Mouse (Mus musculus) intestine, embryonic 15.5 days (tissue): ENCODE measurements around the gene Gabarap. TPM values are rescaled to one million over a fixed set of nuclear protein-coding genes. Genes with fewer than 3 reads are reported as not detected.

ENCODE experiments used
- ATAC-seq: fragments of 200-750 bp; cut with Nextera tagmentation; 2 replicates; pipeline ENCODE4 v1.8.0; 2017; ENCODE audit warnings: moderate TSS enrichment, moderate library complexity
- H3K27ac ChIP-seq: fragments of 300-500 bp; sonication (generic); 2 replicates; pipeline ENCODE4 v1.5.1; 2015; ENCODE audit warnings: mild to moderate bottlenecking, inconsistent platforms
- H3K27me3 ChIP-seq: fragments of 300-500 bp; sonication (generic); replicated peaks from 2 replicates; pipeline ENCODE4 v1.6.1; 2015; ENCODE audit warnings: inconsistent platforms
- H3K36me3 ChIP-seq: fragments of 300-500 bp; sonication (generic); 2 replicates; pipeline ENCODE4 v1.6.1; 2015; ENCODE audit warnings: inconsistent platforms
- H3K4me1 ChIP-seq: fragments of 300-500 bp; sonication (generic); replicated peaks from 2 replicates; pipeline ENCODE4 v1.6.1; 2015; ENCODE audit warnings: inconsistent platforms
- H3K4me2 ChIP-seq: fragments of 300-500 bp; sonication (generic); replicated peaks from 2 replicates; pipeline ENCODE4 v1.6.1; 2015; ENCODE audit warnings: mild to moderate bottlenecking, inconsistent platforms
- H3K4me3 ChIP-seq: fragments of 300-500 bp; sonication (generic); replicated peaks from 2 replicates; pipeline ENCODE4 v1.5.1; 2015; ENCODE audit warnings: inconsistent platforms
- H3K9ac ChIP-seq: fragments of 300-500 bp; sonication (generic); 2 replicates; pipeline ENCODE4 v1.6.1; 2015; ENCODE audit warnings: inconsistent platforms
- H3K9me3 ChIP-seq: fragments of 300-500 bp; sonication (generic); 2 replicates; pipeline ENCODE4 v1.6.1; 2016; ENCODE audit warnings: inconsistent platforms
- WGBS: fragments of 180-500 bp; shearing (Covaris S2); methylation state at CpG from one replicate; pipeline ENCODE4 v1.1.7; 2015; 5-methylcytosine and 5-hydroxymethylcytosine counted together
- microRNA counts: library from miRNA; unstranded; fragments of <30 nt; microRNA quantifications from one replicate; lab custom pipeline; 2016
- polyA plus RNA-seq: library from polyadenylated mRNA; unstranded; fragments of >200 nt; fragmentation: Nextera tagmentation; extraction: Ambion mirVana; gene quantifications from 2 replicates; pipeline ENCODE4 v1.2.1, GENCODE M21; 2015

Gene Gabarap
- polyA plus RNA-seq, 1 experiment from 2014 or later, result 559 TPM

DNA sequence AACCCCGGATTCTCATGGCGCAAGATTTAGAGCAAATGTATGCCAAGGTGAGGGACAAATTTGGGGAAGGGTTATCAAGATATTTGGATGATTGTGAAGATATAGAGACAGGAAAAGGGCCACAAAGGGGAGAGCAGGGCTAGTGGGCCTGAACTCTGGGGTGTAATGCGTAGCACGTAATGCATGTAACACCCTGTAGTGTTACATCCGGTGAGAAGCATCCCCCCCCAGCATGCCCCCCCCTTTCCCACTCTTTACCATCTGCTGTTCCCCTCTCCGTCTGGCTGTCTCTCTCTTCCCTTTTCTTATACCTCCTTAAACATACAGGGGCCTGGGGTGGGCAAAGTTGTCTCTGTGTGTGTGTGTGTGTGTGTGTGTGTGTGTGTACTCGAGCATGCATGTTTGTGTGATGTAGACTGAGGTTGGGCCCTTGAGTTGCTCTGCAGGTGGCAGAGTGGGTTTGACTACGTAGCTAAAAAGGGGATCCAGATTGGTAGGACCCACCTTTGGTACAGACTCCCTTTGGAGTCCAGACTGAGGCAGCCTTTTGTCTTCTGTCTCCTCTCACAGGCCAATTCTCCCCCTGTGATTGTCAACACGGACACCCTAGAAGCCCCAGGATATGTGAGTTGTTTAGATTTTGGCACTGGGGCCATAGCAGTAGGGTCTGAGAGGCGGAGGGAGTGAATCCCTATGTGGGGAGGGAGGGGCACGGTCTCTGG is 39.0 kb downstream of the Gabarap start:
- Histone ChIP-seq H3K4me3 (peak overlapping the region; percentile 23), H3K4me1 (peaks cover 45% of the 10 kb centered on the region), H3K36me3 (peaks cover 10% of the 10 kb centered on the region), H3K9ac (peak overlapping the region; percentile 17; the same call in 1 of the 2 replicates), H3K4me2 (peak overlapping the region; percentile 69), H3K9me3 (no peaks in the 10 kb centered on the region), H3K27me3 (no peaks in the 10 kb centered on the region), H3K27ac (peak overlapping the region; percentile 78; the same call in 1 of the 2 replicates)
- 39% methylated on average over 11 of the region's 11 CpGs for WGBS
- no peak for ATAC-seq

DNA sequence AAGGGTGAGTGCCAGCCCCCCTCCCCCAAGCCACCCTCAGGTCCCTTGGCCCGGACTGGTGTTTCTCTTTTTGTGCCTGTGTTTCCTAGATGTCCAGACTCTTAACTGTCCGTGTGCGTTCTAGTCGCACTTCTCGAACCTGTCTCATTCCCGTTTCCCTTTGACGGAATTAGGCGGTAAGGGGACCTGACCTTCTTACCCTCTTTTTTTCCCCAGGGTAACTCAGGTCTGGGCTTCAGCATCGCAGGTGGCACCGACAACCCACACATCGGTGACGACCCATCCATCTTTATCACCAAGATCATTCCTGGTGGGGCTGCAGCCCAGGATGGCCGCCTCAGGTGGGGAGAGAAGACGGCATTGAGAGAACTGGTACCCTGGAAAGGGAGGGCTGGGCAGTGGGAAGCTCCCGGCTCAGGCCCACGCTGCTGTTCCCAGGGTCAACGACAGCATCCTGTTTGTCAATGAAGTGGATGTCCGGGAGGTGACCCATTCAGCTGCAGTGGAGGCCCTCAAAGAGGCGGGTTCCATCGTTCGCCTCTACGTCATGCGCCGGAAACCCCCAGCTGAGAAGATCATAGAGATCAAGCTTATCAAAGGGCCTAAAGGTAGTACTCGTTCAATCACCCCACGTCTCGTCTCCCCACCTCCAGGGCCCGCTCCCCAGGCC is 39.8 kb downstream of the Gabarap start:
- Histone ChIP-seq H3K9me3 (no peaks in the 10 kb centered on the region), H3K36me3 (peaks cover 10% of the 10 kb centered on the region), H3K27ac (no peak overlapping the region), H3K9ac (no peak overlapping the region), H3K4me3 (no peak overlapping the region), H3K4me1 (peaks cover 41% of the 10 kb centered on the region), H3K4me2 (no peak overlapping the region), H3K27me3 (no peaks in the 10 kb centered on the region)
- 91% methylated on average over 28 of the region's 28 CpGs for WGBS
- ATAC-seq, result no peak

DNA sequence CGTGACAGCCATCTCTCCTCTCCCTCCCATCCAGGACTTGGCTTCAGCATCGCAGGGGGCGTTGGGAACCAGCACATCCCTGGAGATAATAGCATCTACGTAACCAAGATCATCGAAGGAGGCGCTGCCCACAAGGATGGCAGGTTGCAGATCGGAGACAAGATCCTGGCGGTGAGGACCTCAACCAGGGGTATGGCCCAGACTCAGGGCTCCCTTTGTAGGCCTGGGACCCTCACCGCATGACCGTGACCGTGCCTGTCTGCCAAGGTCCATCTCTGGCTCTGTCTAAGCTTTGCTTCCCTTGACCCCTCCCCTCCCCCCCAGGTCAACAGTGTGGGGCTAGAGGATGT is 40.4 kb downstream of the Gabarap start:
- Histone ChIP-seq H3K9ac (no peak overlapping the region), H3K4me1 (peaks cover 36% of the 10 kb centered on the region), H3K4me3 (no peak overlapping the region), H3K27me3 (no peaks in the 10 kb centered on the region), H3K27ac (no peak overlapping the region), H3K4me2 (no peak overlapping the region), H3K9me3 (no peaks in the 10 kb centered on the region), H3K36me3 (peaks cover 10% of the 10 kb centered on the region)
- 96% methylated on average over 11 of the region's 11 CpGs for WGBS
- no peak for ATAC-seq

DNA sequence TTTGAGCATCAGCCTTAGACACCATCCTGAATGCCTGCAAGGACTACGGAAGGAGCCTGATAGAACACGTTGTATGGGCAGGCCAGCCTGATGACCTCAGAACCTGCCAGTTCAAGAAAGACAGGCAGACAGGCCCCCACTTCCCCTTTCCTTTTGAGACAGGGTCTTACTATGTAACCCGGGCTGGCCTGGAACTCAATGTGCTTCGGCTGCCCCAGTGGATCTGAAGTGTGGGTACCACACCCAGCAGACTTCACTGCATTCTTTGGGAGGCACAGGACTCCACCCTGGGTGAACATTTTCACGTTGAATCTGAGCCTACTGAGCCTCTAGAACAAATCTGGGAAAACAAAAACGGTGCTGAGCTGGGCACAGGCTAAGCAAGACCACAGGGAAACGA is 47.2 kb downstream of the Gabarap start:
- H3K4me3 ChIP-seq, result no peak overlapping the region
- no peaks in the 10 kb centered on the region for H3K9me3 ChIP-seq
- H3K4me2 ChIP-seq, result no peak overlapping the region
- no peaks in the 10 kb centered on the region for H3K27me3 ChIP-seq
- H3K36me3 ChIP-seq, result no peaks in the 10 kb centered on the region
- ATAC-seq, result no peak
- no peaks in the 10 kb centered on the region for H3K4me1 ChIP-seq
- no peak overlapping the region for H3K9ac ChIP-seq
- WGBS, result 76% methylated on average over 7 of the region's 7 CpGs
- H3K27ac ChIP-seq, result no peak overlapping the region

DNA sequence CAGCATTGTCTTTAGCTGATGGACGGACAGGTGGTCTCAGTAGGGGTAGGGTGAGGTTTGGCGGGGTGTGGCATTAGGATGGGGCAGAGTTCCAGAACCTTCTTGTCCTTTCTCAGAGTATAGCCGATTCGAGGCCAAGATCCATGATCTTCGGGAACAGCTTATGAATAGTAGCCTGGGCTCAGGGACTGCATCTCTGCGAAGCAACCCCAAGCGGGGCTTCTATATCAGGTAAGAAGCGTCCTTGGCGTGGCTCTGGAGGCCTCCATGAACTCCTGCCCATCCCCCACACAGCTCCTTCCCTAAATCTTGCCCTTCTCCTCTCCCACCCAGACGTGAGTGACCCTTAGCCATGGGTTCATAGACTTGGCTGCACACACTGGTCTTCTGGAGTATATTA is 48.7 kb downstream of the Gabarap start:
- Histone ChIP-seq H3K9me3 (no peaks in the 10 kb centered on the region), H3K4me2 (no peak overlapping the region), H3K36me3 (no peaks in the 10 kb centered on the region), H3K9ac (no peak overlapping the region), H3K27me3 (no peaks in the 10 kb centered on the region), H3K4me3 (no peak overlapping the region), H3K27ac (no peak overlapping the region), H3K4me1 (no peaks in the 10 kb centered on the region)
- no peak for ATAC-seq
- 91% methylated on average over 10 of the region's 10 CpGs for WGBS

DNA sequence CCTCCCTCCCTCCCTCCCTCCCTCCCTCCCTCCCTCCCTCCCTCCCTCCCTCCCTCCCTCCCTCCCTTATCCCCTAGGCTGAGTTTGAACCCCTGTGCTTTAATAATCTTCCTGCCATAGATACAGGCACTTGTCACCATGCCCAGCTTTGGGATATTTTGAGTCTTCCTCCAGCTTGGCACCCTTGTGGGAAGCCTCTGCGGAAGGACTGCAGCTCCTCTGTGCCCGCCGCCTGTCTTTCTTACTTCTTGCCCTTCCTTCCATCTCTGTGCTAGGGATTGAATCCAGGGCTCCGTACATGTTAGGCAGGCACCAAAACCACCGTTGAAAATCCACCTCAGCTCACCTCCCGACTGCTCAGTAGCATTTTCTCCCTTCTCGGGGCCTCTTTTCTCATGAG is 49.2 kb downstream of the Gabarap start:
- Histone ChIP-seq H3K4me3 (no peak overlapping the region), H3K27ac (no peak overlapping the region), H3K36me3 (no peaks in the 10 kb centered on the region), H3K9me3 (no peaks in the 10 kb centered on the region), H3K9ac (no peak overlapping the region), H3K27me3 (no peaks in the 10 kb centered on the region), H3K4me2 (no peak overlapping the region), H3K4me1 (no peaks in the 10 kb centered on the region)
- no peak for ATAC-seq
- 94% methylated on average over 7 of the region's 7 CpGs for WGBS

DNA sequence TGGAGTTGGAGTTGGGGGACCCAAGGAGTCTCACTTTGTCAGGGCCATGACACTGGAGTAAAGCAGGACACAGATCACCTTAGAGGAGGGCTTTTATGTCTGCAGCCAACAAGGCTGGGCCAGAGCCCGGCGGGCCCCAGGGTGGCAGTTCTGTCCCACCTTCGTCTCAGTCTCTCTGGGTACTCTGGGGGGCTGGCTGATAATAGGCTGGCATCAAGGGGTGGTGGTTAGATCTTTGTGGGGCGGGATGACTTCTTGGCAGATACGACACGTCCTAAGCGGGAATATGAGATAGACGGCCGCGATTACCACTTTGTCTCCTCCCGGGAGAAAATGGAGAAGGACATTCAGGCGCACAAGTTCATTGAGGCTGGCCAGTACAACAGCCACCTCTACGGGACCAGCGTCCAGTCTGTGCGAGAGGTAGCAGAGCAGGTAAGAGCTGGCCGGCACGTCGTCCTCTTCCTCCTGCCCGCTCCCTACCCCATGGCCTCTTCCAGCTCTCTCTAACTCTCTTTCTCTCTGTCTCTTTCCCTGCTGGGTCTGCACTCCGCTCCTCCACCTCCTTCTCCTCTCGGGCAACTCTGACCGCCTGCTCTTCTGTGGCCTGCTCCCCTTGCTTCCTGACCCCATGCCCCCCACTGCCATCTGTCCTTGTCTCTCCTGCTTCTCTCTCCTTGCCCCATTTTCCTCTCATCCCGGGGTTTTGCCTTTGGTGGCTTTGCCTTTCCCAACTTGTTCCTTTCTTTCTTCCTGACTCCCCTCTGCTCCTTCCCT is 51.6 kb downstream of the Gabarap start:
- Histone ChIP-seq H3K4me1 (no peaks in the 10 kb centered on the region), H3K9me3 (no peaks in the 10 kb centered on the region), H3K4me2 (no peak overlapping the region), H3K36me3 (no peaks in the 10 kb centered on the region), H3K27me3 (no peaks in the 10 kb centered on the region), H3K9ac (no peak overlapping the region), H3K4me3 (no peak overlapping the region), H3K27ac (no peak overlapping the region)
- no peak for ATAC-seq
- WGBS, result 89% methylated on average over 23 of the region's 23 CpGs

DNA sequence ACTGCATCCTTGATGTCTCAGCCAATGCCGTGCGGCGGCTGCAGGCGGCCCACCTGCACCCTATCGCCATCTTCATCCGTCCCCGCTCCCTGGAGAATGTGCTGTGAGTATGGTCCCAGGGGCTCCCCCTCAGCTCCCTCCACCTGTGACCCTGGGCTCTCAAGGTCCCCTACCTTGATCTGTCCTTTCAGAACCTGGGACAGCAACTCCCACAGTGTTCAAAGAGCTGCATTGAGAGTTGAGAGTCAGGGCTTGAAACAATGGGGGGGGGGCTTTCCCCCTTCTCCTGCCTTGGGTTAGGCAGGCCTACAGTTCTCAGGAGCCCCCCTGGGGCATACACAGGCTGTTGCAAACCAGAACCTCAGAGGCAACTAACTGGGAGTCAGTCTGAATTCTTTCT is 52.7 kb downstream of the Gabarap start:
- no peak overlapping the region for H3K27ac ChIP-seq
- no peak overlapping the region for H3K9ac ChIP-seq
- no peaks in the 10 kb centered on the region for H3K27me3 ChIP-seq
- H3K36me3 ChIP-seq, result no peaks in the 10 kb centered on the region
- ATAC-seq, result no peak
- H3K9me3 ChIP-seq, result no peaks in the 10 kb centered on the region
- no peaks in the 10 kb centered on the region for H3K4me1 ChIP-seq
- H3K4me2 ChIP-seq, result no peak overlapping the region
- no peak overlapping the region for H3K4me3 ChIP-seq
- 83% methylated on average over 7 of the region's 7 CpGs for WGBS

MicroRNA genes within 50 kb of the gene (microRNA counts, 519-probe panel; counts per million panel counts)
- microRNA mmu-miR-324-3p (lab: Ali Mortazavi, UCI) (97.1 counts per million, percentile 29 among the panel's probes with 10 or more counts), microRNA mmu-miR-324-5p (lab: Ali Mortazavi, UCI) (2,789 counts per million, percentile 72 among the panel's probes with 10 or more counts)

Other genes with a start within 250 kb of the Gabarap start
- 18.1 and 19.1 TPM in 2 replicates for gene Polr2a, start 232.5 kb upstream of the Gabarap start, polyA plus RNA-seq
- 0.15 and 0.16 TPM in 2 replicates for gene Slc35g3, start 229.2 kb upstream of the Gabarap start, polyA plus RNA-seq
- 2.3 and 2.4 TPM in 2 replicates for gene Zbtb4, start 225.2 kb upstream of the Gabarap start, polyA plus RNA-seq
- gene Chrnb1, start 195.2 kb upstream of the Gabarap start, polyA plus RNA-seq, result 3.5 and 4.3 TPM in 2 replicates
- gene Fgf11, start 189.3 kb upstream of the Gabarap start, polyA plus RNA-seq, result 1.2 and 1.4 TPM in 2 replicates
- gene Tmem102, start 185.5 kb upstream of the Gabarap start, polyA plus RNA-seq, result 31.2 and 31.4 TPM in 2 replicates
- gene Gm39566, start 175.8 kb upstream of the Gabarap start, polyA plus RNA-seq, result not detected in 2 replicates
- gene Spem2, start 172.7 kb upstream of the Gabarap start, polyA plus RNA-seq, result not detected in 2 replicates
- gene Spem1, start 169.0 kb upstream of the Gabarap start, polyA plus RNA-seq, result 0.21 TPM in 1 of 2 replicates, not detected in the other
- 5.2 and 5.3 TPM in 2 replicates for gene Nlgn2, start 153.4 kb upstream of the Gabarap start, polyA plus RNA-seq
- gene Tmem256, start 152.6 kb upstream of the Gabarap start, polyA plus RNA-seq, result 442 and 459 TPM in 2 replicates
- 70.4 and 74.6 TPM in 2 replicates for gene Plscr3, start 144.8 kb upstream of the Gabarap start, polyA plus RNA-seq
- 14.4 and 16.4 TPM in 2 replicates for gene Tnk1, start 132.4 kb upstream of the Gabarap start, polyA plus RNA-seq
- not detected in 2 replicates for gene Tmem95, start 113.1 kb upstream of the Gabarap start, polyA plus RNA-seq
- 5.2 and 5.5 TPM in 2 replicates for gene Kctd11, start 109.7 kb upstream of the Gabarap start, polyA plus RNA-seq
- 4.8 and 5.9 TPM in 2 replicates for gene Acap1, start 95.6 kb upstream of the Gabarap start, polyA plus RNA-seq
- gene 2810408A11Rik, start 90.2 kb upstream of the Gabarap start, polyA plus RNA-seq, result 7.7 and 7.9 TPM in 2 replicates
- gene Neurl4, start 90.1 kb upstream of the Gabarap start, polyA plus RNA-seq, result 7.0 and 10.0 TPM in 2 replicates
- gene Gps2, start 77.3 kb upstream of the Gabarap start, polyA plus RNA-seq, result 68.1 and 68.5 TPM in 2 replicates
- gene Eif5a, start 69.2 kb upstream of the Gabarap start, polyA plus RNA-seq, result 1,625 and 1,693 TPM in 2 replicates
- 2.5 and 3.1 TPM in 2 replicates for gene Ybx2, start 55.3 kb upstream of the Gabarap start, polyA plus RNA-seq
- 20.4 and 21.8 TPM in 2 replicates for gene Slc2a4, start 43.0 kb upstream of the Gabarap start, polyA plus RNA-seq
- gene Cldn7, start 26.4 kb upstream of the Gabarap start, polyA plus RNA-seq, result 977 and 1,030 TPM in 2 replicates
- 23.2 and 26.3 TPM in 2 replicates for gene Ctdnep1, start 10.0 kb upstream of the Gabarap start, polyA plus RNA-seq
- 102 and 105 TPM in 2 replicates for gene Elp5, start 8.6 kb upstream of the Gabarap start, polyA plus RNA-seq
- 58.6 and 61.3 TPM in 2 replicates for gene Phf23, start 4.6 kb downstream of the Gabarap start, polyA plus RNA-seq
- gene Dvl2, start 9.5 kb downstream of the Gabarap start, polyA plus RNA-seq, result 30.5 and 31.8 TPM in 2 replicates
- 114 and 128 TPM in 2 replicates for gene Acadvl, start 24.3 kb downstream of the Gabarap start, polyA plus RNA-seq
- 7.2 and 8.5 TPM in 2 replicates for gene Dlg4, start 25.8 kb downstream of the Gabarap start, polyA plus RNA-seq
- 0.19 and 0.56 TPM in 2 replicates for gene Asgr1, start 62.9 kb downstream of the Gabarap start, polyA plus RNA-seq
- gene Asgr2, start 101.5 kb downstream of the Gabarap start, polyA plus RNA-seq, result 0.21 and 0.43 TPM in 2 replicates
- gene Mgl2, start 139.2 kb downstream of the Gabarap start, polyA plus RNA-seq, result 0.72 and 0.80 TPM in 2 replicates
- 0.98 and 1.2 TPM in 2 replicates for gene Clec10a, start 165.1 kb downstream of the Gabarap start, polyA plus RNA-seq
- gene Slc16a11, start 221.6 kb downstream of the Gabarap start, polyA plus RNA-seq, result 2.9 and 3.7 TPM in 2 replicates
- gene Slc16a13, start 229.9 kb downstream of the Gabarap start, polyA plus RNA-seq, result 13.2 and 16.0 TPM in 2 replicates
- gene Bcl6b, start 238.7 kb downstream of the Gabarap start, polyA plus RNA-seq, result 11.1 and 11.9 TPM in 2 replicates
- 133 and 138 TPM in 2 replicates for gene 0610010K14Rik, start 246.8 kb downstream of the Gabarap start, polyA plus RNA-seq
- 8.8 and 10.6 TPM in 2 replicates for gene Gm21988, start 248.7 kb downstream of the Gabarap start, polyA plus RNA-seq
- gene Rnasek, start 248.7 kb downstream of the Gabarap start, polyA plus RNA-seq, result 196 and 226 TPM in 2 replicates